Mouse (Mus musculus): ENCODE measurements around the gene Soat1. TPM values are rescaled to one million over a fixed set of nuclear protein-coding genes. Genes with fewer than 3 reads are reported as not detected.
"Not testable (repeated sequence)": the region's sequence is repeated elsewhere in the genome, so short reads cannot be mapped to it uniquely, and the experiment has no call there.

The Soat1 gene
- 8.1 and 8.8 TPM in 2 replicates for polyA plus RNA-seq (2012; rRNA removed)
- polyA plus RNA-seq (2014; fragmentation: Nextera tagmentation; extraction: Ambion mirVana) = 10.4 and 11.7 TPM in 2 replicates

DNA sequence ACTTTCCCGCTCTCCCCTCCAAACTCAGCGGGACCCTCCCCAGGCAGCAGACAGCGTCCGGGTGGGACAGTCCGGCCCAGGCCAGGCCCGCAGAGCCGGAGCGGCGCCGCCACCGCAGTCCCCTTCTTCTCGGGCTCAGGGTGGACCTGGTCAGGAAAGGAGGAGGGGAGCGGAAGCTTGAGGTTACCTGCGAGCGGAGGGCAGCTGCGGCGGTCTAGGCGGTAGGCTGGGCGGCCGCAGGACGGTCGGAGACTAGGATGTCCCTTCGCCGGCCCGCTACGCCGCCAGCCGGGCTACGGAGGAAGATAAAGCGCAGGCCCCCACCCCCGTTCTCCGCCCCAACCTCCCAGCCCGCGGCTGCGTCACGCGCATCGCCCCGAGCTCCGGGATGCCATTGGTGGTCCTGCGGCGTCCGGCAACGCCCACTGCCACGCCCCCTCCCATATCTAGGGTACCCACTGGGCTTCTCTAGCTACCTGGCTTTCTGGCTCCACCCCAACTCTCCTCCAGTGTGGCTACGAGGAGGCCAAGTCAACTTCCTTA, at the start of gene Soat1:
TSS of gene Soat1 (minus strand) at position 371 of the 543 bp plus-strand sequence.
- Histone ChIP-seq H3K4me1 (replicated peaks; ENCODE audit: control insufficient read depth in 2 of 2, insufficient read depth in 2 of 2, low read length in 1 of 2) (peaks cover 0 to 8% of the 10 kb centered on the region in 2 experiments; a peak in 2 of 4 replicates), H3K27ac (no peak within 1 kb of the TSS), H3K9me3 (ENCODE audit: control insufficient read depth, low read length) (no peaks in the 10 kb centered on the region), H3K9ac (replicated peaks) (peak within 1 kb of the TSS; percentile 47), H3K36me3 (replicated peaks; ENCODE audit: control insufficient read depth, insufficient read depth, low read depth) (no peaks in the 10 kb centered on the region), H3K4me2 (ENCODE audit: low read depth) (peak within 1 kb of the TSS; percentile 71), H3K4me3 (ENCODE audit: insufficient read depth in 1 of 2, low read depth in 2 of 2, low read length in 2 of 2) (peak within 1 kb of the TSS; percentile 64 to 68), H3K27me3 (ENCODE audit: control insufficient read depth, insufficient read depth, low read length) (peaks cover 4% of the 10 kb centered on the region)
- TF ChIP-seq EP300 (IDR thresholded peaks at IDR 0.05; ENCODE audit: low read depth) (no peak), CTCF (IDR thresholded peaks at IDR 0.05; ENCODE audit: low read depth) (peak; percentile 33)
- DNase-seq (ENCODE audit: low read depth in 3 of 3, low spot score in 3 of 3) = peak; percentile 59 to 68 (median 63)
- WGBS (ENCODE audit: insufficient replicate concordance) = under 1% methylated on average over 45 of the region's 46 CpGs
- ATAC-seq (ENCODE audit: insufficient read depth) = peak; percentile 91

DNA sequence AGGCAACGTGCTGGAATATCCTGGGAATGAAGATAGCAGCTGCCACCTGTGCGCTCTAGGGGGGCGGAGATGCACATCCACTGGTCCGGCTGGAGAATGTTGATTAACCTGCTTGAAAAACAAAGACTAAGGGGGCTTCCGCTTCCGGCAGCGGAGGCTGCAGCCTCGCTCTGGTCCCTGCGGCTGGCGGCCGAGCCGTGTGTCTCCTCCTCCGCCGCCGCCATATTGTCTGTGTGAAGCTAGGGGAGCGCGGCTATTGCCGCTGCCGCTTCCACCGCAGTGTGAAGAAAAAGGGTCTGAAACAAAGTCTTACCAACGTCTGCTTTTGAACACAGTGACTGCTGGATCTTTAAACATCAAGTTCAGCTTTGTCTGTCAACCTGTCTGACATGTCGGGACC, 49.7 kb upstream of the Soat1 start, which contains the start of gene Gm10031:
TSS of gene Gm10031 (plus strand) at position 171 of the 400 bp plus-strand sequence.
- H3K4me1 ChIP-seq (replicated peaks; ENCODE audit: control insufficient read depth in 2 of 2, insufficient read depth in 2 of 2, low read length in 1 of 2); H3K4me3 ChIP-seq (ENCODE audit: insufficient read depth in 1 of 2, low read depth in 2 of 2, low read length in 2 of 2); H3K36me3 ChIP-seq (replicated peaks; ENCODE audit: control insufficient read depth, insufficient read depth, low read depth); H3K27ac ChIP-seq; DNase-seq (ENCODE audit: low read depth in 3 of 3, low spot score in 3 of 3); H3K27me3 ChIP-seq (ENCODE audit: control insufficient read depth, insufficient read depth, low read length); H3K9me3 ChIP-seq (ENCODE audit: control insufficient read depth, low read length); H3K9ac ChIP-seq (replicated peaks); H3K4me2 ChIP-seq (ENCODE audit: low read depth): not testable (repeated sequence)
- 85% methylated on average over 21 of the region's 22 CpGs for WGBS (ENCODE audit: insufficient replicate concordance)
- 0 out of 2 replicates have a peak, but pooled peaks have one; percentile 56 for ATAC-seq (ENCODE audit: insufficient read depth)

DNA sequence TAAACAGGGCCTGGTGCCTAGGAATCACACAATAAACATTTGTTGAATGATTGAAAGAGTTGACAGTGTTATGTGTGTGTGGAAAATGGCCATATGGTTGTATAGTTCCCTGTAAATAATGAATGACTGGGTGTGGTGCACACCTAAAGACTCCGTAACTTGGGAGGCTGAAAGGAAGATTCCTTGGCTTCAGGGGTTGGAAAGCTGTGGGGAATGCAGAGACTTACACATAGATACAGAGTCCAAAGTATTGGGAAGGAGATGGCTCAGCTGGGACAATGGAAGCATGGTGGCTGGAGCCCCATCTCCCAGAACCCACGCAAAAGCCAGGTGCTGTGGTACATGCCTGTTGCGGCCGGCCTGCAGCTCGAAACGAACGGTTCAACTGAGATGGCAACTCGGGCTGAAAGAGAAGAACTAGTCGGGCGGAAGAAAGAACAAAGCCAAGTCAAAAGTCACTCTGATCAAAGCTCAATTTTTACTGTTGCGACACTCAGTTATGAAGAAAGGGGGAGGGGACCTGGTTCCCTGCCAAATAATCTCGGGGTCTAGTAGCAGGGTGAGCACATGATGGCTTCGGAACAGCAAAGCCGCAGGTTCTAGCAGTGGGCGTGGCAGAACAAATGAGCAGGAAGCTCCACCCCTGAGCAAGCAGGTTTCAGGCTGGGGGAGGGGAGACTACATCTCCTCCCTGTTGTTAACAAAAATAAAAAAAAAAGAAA, 47.8 kb upstream of the Soat1 start:
- ATAC-seq (ENCODE audit: insufficient read depth) (no peak), DNase-seq (ENCODE audit: low read depth in 3 of 3, low spot score in 3 of 3) (no peak)
- Histone ChIP-seq H3K9me3 (ENCODE audit: control insufficient read depth, low read length) (no peaks in the 10 kb centered on the region), H3K9ac (replicated peaks) (no peak overlapping the region), H3K4me1 (replicated peaks; ENCODE audit: control insufficient read depth in 2 of 2, insufficient read depth in 2 of 2, low read length in 1 of 2) (no peaks in the 10 kb centered on the region), H3K27me3 (ENCODE audit: control insufficient read depth, insufficient read depth, low read length) (no peaks in the 10 kb centered on the region), H3K4me2 (ENCODE audit: low read depth) (no peak overlapping the region; the same call in 1 of the 2 replicates), H3K27ac (no peak overlapping the region), H3K36me3 (replicated peaks; ENCODE audit: control insufficient read depth, insufficient read depth, low read depth) (no peaks in the 10 kb centered on the region), H3K4me3 (ENCODE audit: insufficient read depth in 1 of 2, low read depth in 2 of 2, low read length in 2 of 2) (no peak overlapping the region; a peak in 1 of 4 replicates)
- 57% methylated on average over 15 of the region's 15 CpGs for WGBS (ENCODE audit: insufficient replicate concordance)
- TF ChIP-seq EP300 (IDR thresholded peaks at IDR 0.05; ENCODE audit: low read depth) (no peak), CTCF (IDR thresholded peaks at IDR 0.05; ENCODE audit: low read depth) (no peak)

DNA sequence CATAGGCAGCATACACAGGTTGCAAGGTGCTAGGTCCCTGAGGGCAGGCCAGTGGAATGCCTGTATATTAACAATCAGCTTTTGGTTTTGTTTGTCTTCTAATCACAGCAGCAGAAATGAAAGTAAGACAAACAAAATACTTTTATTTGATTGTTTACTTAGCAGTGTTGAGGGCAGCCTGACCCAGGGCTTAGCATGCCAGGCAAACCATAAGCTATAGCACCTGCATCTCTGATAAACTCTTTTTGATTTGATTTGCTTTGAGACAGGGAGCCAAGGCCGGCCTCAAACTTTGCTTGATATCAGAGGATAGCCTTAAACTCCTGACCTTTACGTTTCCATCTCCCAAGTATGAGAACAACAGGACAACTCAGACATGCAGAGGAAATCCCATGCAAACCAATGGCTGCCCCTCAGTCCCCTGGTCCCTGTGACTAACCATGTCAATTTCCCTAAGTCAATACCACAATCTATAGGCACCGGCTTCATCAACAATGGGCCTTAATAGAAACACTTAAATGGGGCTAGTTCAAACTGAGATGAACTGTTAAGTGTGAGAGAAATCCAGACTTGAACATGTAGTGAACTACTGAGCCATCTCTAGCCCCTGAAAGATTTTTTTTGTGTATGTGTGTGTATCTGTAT, 46.1 kb upstream of the Soat1 start:
- 45% methylated on average over 3 of the region's 3 CpGs for WGBS (ENCODE audit: insufficient replicate concordance)
- no peaks in the 10 kb centered on the region for H3K9me3 ChIP-seq (ENCODE audit: control insufficient read depth, low read length)
- no peaks in the 10 kb centered on the region for H3K36me3 ChIP-seq (replicated peaks; ENCODE audit: control insufficient read depth, insufficient read depth, low read depth)
- H3K27ac ChIP-seq = no peak overlapping the region
- no peaks in the 10 kb centered on the region for H3K4me1 ChIP-seq (replicated peaks; ENCODE audit: control insufficient read depth in 2 of 2, insufficient read depth in 2 of 2, low read length in 1 of 2)
- no peak overlapping the region for H3K4me3 ChIP-seq (ENCODE audit: insufficient read depth in 1 of 2, low read depth in 2 of 2, low read length in 2 of 2)
- DNase-seq (ENCODE audit: low read depth in 3 of 3, low spot score in 3 of 3) (no peak), ATAC-seq (ENCODE audit: insufficient read depth) (no peak)
- H3K27me3 ChIP-seq (ENCODE audit: control insufficient read depth, insufficient read depth, low read length) = no peaks in the 10 kb centered on the region
- TF ChIP-seq EP300 (IDR thresholded peaks at IDR 0.05; ENCODE audit: low read depth) (no peak), CTCF (IDR thresholded peaks at IDR 0.05; ENCODE audit: low read depth) (no peak)
- H3K9ac ChIP-seq (replicated peaks) = no peak overlapping the region
- H3K4me2 ChIP-seq (ENCODE audit: low read depth) = no peak overlapping the region

DNA sequence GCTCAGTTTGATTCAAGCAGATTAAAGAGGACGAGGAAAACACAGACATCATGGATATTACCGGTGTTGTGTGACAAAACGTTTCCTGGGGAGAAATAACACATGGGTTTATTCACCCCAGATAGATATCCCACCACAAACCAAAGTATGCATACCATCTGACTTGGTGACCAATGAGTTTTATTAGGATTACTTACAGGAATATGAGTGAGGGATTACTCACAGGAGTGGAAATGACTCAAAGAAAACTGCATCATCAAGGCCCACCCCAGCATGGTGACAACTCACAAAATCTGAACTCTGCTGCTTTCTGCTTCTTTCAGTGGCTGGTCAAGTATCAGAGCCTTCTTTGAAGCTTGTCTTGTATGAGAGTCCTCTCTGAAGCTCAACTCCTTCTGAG, 33.6 kb upstream of the Soat1 start:
- Histone ChIP-seq H3K27ac (no peak overlapping the region), H3K9ac (replicated peaks) (no peak overlapping the region), H3K4me3 (ENCODE audit: insufficient read depth in 1 of 2, low read depth in 2 of 2, low read length in 2 of 2) (no peak overlapping the region), H3K9me3 (ENCODE audit: control insufficient read depth, low read length) (no peaks in the 10 kb centered on the region), H3K27me3 (ENCODE audit: control insufficient read depth, insufficient read depth, low read length) (no peaks in the 10 kb centered on the region), H3K4me1 (replicated peaks; ENCODE audit: control insufficient read depth in 2 of 2, insufficient read depth in 2 of 2, low read length in 1 of 2) (no peaks in the 10 kb centered on the region), H3K36me3 (replicated peaks; ENCODE audit: control insufficient read depth, insufficient read depth, low read depth) (no peaks in the 10 kb centered on the region), H3K4me2 (ENCODE audit: low read depth) (no peak overlapping the region)
- ATAC-seq (ENCODE audit: insufficient read depth) = no peak
- no peak for DNase-seq (ENCODE audit: low read depth in 3 of 3, low spot score in 3 of 3)
- 68% methylated on average over 3 of the region's 3 CpGs for WGBS (ENCODE audit: insufficient replicate concordance)
- TF ChIP-seq EP300 (IDR thresholded peaks at IDR 0.05; ENCODE audit: low read depth) (no peak), CTCF (IDR thresholded peaks at IDR 0.05; ENCODE audit: low read depth) (no peak)

Measured in liver, embryonic 14.5 days (tissue).